Mouse (Mus musculus) MEL (cell line): ENCODE measurements around the gene Bpifa1.

Source experiments
- BHLHE40 ChIP-seq: IDR thresholded peaks from 2 replicates; pipeline ENCODE4 v1.6.1; 2012; ENCODE audit warnings: low read depth, mild to moderate bottlenecking, inconsistent platforms, low read length, improper control_type of control experiment, borderline replicate concordance
- CHD2 ChIP-seq: IDR thresholded peaks from 2 replicates; pipeline ENCODE4 v1.6.1; 2011; ENCODE audit warnings: low read length, improper control_type of control experiment
- CTCF ChIP-seq, 3 experiments: IDR thresholded peaks in 2 of 3; conservative IDR thresholded peaks in 1 of 3; 2 replicates each; pipeline ENCODE4 v1.5.1; 2011 to 2012; ENCODE audit warnings: low read length in 3 of 3, low read depth in 2 of 3, mild to moderate bottlenecking in 2 of 3, improper control_type of control experiment in 1 of 3, inconsistent platforms in 1 of 3, mixed read lengths in 1 of 3, moderate library complexity in 1 of 3; ENCODE audit not compliant: control insufficient read depth in 1 of 3, insufficient read depth in 1 of 3, poor library complexity in 1 of 3, severe bottlenecking in 1 of 3
- E2F4 ChIP-seq: IDR thresholded peaks from 2 replicates; pipeline ENCODE4 v1.6.1; 2011; ENCODE audit warnings: low read depth, low read length, improper control_type of control experiment, borderline replicate concordance
- ETS1 ChIP-seq: IDR thresholded peaks from 2 replicates; pipeline ENCODE4 v1.6.1; 2012; ENCODE audit warnings: low read depth, mild to moderate bottlenecking, inconsistent platforms, low read length, improper control_type of control experiment, moderate library complexity
- KAT2A ChIP-seq: conservative IDR thresholded peaks from 2 replicates; pipeline ENCODE4 v1.6.1; 2012; ENCODE audit warnings: low read depth, low read length, improper control_type of control experiment, inconsistent platforms
- MAX ChIP-seq: IDR thresholded peaks from 2 replicates; pipeline ENCODE4 v1.6.1; 2011; ENCODE audit warnings: low read length, improper control_type of control experiment
- POLR2A ChIP-seq, 2 experiments: IDR thresholded peaks; 2 replicates each; pipeline ENCODE4 v1.6.1; 2011 to 2012; ENCODE audit warnings: low read length in 2 of 2, mild to moderate bottlenecking in 2 of 2, control low read depth in 1 of 2, improper control_type of control experiment in 1 of 2, low read depth in 1 of 2, moderate library complexity in 1 of 2; ENCODE audit not compliant: control insufficient read depth in 1 of 2, insufficient read depth in 1 of 2, poor library complexity in 1 of 2
- RCOR1 ChIP-seq: IDR thresholded peaks from 2 replicates; pipeline ENCODE4 v1.6.1; 2012; ENCODE audit warnings: low read depth, mild to moderate bottlenecking, inconsistent platforms, low read length, improper control_type of control experiment
- SIN3A ChIP-seq: IDR thresholded peaks from 2 replicates; pipeline ENCODE4 v1.6.1; 2012; ENCODE audit warnings: low read length, improper control_type of control experiment, inconsistent platforms
- SMC3 ChIP-seq: IDR thresholded peaks from 2 replicates; pipeline ENCODE4 v1.6.1; 2011; ENCODE audit warnings: low read depth, low read length, improper control_type of control experiment
- USF1 ChIP-seq: IDR thresholded peaks from 2 replicates; pipeline ENCODE4 v1.6.1; 2014; ENCODE audit warnings: low read depth, mild to moderate bottlenecking, inconsistent platforms, low read length, improper control_type of control experiment, moderate library complexity
- ZKSCAN1 ChIP-seq: IDR thresholded peaks from 2 replicates; pipeline ENCODE4 v1.6.1; 2012; ENCODE audit warnings: low read depth, mild to moderate bottlenecking, inconsistent platforms, low read length, improper control_type of control experiment, moderate library complexity
- ZNF384 ChIP-seq: IDR thresholded peaks from 2 replicates; pipeline ENCODE4 v1.6.1; 2012; ENCODE audit warnings: low read depth, mild to moderate bottlenecking, inconsistent platforms, low read length, improper control_type of control experiment

DNA sequence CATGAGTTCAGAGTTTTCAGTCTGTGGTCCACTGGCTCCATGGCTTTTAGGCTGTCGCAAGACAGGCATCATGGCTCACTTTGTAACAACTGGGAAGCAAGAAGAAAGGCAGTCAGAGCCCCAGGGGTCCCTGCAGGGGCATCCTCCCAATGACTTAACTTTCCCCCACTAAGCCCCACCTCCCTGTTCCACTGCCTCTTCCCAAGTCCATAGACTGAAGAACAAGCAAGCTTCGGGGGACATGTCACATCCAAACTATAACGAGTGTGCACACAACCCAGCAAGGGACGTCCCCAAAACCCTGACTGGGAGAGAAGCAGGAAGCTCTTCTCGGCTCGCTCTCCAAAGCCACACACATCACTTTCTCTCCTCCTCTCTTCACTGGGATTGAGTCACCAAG, 28.9 kb downstream of the Bpifa1 start:
- TF ChIP-seq ETS1: no peak
- TF ChIP-seq SIN3A: no peak
- no peak for TF ChIP-seq CTCF (IDR thresholded peaks at IDR 0.05 in 2 of 3, conservative IDR thresholded peaks at IDR 0.05 in 1 of 3; ENCODE audit: control insufficient read depth in 1 of 3, insufficient read depth in 1 of 3, low read depth in 2 of 3, low read length in 3 of 3, poor library complexity in 1 of 3, severe bottlenecking in 1 of 3)
- no peak for TF ChIP-seq RCOR1
- TF ChIP-seq POLR2A (IDR thresholded peaks at IDR 0.05; ENCODE audit: control insufficient read depth in 1 of 2, insufficient read depth in 1 of 2, low read depth in 1 of 2, low read length in 2 of 2, poor library complexity in 1 of 2): no peak
- no peak for TF ChIP-seq KAT2A
- no peak for TF ChIP-seq ZKSCAN1
- TF ChIP-seq SMC3: no peak
- no peak for TF ChIP-seq E2F4
- no peak for TF ChIP-seq ZNF384
- TF ChIP-seq CHD2: no peak
- no peak for TF ChIP-seq USF1
- TF ChIP-seq BHLHE40: no peak
- no peak for TF ChIP-seq MAX
